Mouse (Mus musculus) lung, postnatal 25 days (tissue): Measurements from ENCODE around the gene Smyd3.

Experiments used
- DNase-seq: peaks from one replicate; pipeline ENCODE4 v3.0.0; 2022; ENCODE audit warnings: low spot score

Smyd3 gene

GRCm38 (mm10) chr1:179218061-179218460, 299.8 kb downstream of the Smyd3 start:
- no peak for DNase-seq

DNA sequence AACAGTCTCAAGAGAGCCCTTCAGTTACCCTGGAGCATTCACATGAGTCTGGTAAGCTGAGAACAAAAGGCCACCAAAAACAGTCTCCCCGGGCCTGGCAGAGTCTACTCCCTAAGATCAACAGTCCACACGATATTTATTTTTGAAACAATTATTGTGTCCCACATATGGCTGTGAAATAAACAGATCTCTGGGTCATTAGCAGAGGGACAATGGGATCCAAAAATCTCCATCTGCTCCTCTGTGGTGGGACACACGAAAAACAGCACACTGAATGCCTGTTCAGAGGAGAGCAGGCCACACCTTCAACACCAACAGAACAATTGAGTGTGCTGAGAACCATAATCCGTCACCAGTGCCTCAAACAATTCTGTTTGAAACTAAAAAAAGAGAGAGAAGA, 300.8 kb downstream of the Smyd3 start:
- DNase-seq, result no peak

DNA sequence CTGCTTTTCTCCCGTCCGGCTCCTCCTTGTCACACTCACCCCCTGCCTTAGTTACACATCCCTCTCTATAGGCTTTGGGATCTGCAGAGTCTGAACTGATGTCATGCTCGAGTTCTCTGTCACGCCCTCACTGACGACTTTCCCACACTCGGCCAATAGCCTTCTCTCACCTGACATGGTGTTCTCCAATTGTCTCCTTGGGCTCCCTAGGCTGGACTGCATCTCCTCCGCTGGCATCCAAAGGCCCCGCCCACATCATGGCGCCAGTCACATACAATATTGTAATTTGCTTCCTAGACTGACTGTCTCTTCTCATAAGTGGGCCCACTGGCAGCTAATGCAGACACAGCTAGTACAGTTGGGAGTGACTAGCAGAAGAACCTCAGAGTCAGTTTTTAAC, 304.5 kb downstream of the Smyd3 start:
- DNase-seq, result no peak

DNA sequence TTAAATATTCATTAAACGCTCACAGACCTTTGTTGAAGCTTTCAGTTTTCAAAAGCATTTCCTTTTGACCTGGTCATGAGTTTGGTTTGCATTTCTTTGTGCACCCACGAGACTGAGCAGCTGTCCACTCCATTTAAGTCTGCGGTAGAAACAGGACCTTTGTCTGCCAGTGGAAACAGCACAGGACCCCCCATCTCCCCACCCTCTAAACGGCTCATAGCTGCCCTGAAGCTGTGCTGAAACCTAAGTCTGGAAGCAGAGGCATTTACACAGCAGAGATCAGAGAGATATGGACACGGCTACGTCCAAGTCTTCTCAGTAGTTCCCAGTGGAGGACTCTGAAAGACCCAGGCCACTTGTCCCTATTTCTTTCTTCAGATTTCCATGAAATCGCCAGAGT, 305.5 kb downstream of the Smyd3 start:
- DNase-seq, result no peak

GRCm38 (mm10) chr1:179211313-179211712, 306.5 kb downstream of the Smyd3 start:
- DNase-seq, result no peak

DNA sequence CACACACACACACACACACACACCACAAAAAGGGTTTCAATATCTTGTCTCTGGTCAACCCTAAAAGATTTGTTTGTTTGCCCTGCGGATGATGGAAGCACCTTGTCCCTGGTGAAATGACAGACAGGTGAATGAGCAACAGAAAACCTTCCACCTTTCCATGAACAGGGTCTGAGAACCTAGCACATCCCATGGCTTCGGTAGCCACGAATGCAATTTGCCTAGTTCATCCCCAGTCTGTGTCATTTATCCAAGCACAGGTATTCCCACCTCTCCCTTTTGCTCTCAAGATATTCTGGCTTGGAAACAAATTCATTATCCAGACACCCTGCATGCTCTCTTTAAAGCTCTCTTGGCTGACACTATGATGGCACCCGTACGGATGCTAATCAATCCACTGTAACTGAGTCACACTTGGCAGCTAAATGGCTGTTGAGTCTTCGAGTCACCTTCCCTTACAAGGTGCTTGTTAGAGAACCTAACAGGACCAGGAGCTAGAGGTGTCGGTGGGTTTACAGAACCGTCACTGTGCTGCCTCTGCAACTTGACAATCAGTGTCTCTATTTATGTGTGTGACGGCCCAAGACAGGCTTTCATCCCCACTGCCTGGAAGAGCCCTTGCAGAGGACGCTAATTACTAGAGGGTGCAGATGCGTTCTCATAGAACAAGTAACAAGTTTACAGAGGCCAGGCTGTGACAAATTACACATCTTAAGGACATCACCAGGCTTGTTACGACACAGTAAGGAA, 309.8 kb downstream of the Smyd3 start:
- no peak for DNase-seq

DNA sequence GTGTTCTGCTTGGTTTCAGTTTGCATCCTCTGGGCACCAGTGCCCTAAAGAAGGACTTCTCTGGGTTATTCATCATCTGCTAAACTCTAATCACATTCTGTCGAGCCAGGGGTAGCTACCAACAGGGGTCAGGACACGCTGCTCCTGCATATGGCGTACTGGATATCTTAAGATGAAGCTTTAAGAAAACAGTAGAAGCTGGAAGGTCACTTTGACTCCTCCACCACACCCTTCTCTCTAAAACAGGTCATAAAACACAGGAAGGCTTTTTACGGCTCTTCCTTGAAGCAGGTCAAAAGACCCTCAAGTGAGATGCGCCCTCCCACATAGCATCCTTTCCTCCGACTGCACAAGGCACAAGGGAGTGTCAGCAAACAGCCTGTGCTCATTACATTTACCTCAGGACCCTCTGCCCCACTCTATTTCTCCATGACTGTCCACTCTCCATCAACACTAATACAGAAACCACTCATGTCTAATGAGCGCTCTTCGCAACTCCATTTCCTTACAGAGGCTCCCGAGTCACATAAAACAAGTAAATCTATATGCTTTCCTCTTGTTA, 310.6 kb downstream of the Smyd3 start:
- DNase-seq, result no peak

DNA sequence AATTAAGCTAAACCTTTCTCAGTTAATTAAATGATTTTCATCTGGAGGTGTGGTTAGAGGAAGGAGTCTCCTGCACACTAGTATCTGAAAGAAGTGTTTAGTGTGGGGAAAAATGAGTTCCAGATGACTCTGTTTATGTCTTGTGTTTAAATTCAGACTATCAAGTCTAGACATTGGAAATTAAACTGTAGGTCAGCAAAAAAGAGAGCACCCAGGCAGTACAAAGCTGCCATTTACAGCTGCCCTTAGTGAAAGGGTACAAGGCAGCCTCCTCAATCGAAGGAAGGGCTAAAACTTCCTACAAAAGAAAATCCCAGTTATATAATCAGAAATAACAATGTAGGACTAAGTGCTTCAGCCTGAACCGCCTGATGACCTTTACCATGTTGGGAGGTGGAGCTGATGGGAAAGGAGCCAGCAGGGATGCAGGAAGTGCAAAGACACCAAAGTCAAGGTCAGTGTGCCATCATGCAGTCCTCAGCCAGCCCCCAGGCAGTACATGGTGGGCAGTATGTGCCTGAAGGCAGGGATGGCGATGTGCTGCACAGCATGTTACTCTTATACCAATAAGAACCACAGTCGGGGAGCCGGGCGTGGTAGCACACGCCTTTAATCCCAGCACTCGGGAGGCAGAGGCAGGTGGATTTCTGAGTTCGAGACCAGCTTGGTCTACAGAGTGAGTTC, 319.2 kb downstream of the Smyd3 start:
- no peak for DNase-seq

GRCm38 (mm10) chr1:179197821-179198516, 319.9 kb downstream of the Smyd3 start:
- DNase-seq, result no peak

DNA sequence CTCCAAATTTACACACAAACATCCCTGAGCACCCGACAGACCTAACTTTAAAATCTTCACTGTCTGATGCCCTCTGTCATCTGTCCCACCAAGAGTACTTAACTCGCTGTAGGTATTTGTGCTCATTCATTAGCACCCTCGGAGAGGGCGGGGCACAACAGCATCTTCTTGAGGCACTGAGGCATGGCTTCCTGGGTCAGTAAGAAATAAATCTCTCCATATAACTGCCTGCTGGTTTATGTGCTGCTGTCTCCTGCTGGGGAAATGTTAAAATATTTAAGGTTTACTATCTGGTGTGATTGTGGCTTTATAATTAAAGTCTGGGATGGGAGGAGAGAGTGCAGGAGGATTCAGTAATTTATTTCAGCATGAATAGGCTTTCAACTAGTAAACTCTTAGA, 320.7 kb downstream of the Smyd3 start:
- no peak for DNase-seq

DNA sequence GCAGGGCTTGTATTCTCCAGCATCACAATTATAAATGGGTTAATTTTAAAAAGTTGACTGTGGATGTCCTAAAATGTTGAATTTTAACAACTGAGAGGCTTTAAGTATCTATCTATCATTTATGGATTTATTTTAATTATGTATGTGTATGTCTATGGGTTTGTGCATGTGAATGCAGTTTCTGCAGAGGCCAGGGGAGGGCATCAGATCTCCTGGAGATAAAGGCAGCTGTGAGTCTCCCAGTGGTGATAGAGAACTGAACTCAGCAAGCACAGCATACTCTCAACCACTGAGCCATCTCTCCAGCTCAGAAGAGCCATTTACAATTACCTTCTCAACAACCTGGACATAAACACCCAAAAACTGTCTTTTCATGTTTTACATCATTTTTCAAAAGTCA, 321.4 kb downstream of the Smyd3 start:
- no peak for DNase-seq

DNA sequence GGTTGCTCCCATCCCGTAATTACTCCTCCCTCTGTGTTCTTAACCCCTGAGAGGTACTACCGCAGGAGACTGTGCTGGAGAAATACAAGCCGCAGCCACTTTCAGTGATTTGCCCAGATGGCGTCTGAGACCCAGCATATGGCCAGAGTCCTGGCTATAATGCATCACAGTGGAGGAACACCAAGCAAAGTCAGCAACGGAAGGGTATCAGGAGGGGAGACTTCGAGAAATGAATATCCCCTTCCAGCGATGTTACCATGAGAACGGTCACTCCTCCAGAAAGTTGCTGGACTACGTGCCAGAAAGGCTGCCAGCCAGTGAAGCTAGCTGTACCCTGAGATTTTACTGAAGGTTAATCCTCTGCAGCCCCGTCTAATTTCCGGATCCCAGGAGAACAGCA, 325.1 kb downstream of the Smyd3 start:
- no peak for DNase-seq

DNA sequence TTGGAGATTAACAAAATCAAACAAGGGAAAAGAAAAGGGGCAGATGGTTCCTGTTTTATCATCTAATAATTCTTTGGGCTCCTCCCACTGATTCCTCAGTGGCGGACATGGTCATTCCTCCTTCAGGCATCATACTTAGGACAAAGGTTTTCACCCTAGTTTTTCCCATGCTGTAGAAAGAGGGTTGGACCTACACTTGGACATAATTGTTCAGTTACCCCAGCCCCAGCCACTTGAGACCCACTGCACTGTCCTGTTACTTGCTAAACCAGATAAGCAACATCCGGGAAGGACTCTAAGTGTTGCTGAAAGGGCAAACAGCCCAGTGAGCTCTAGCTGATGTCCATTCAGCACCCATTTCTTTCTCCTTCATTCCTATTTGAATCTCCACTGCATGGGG, 327.0 kb downstream of the Smyd3 start:
- no peak for DNase-seq

- DNase-seq, result no peak
Observed at GRCm38 (mm10) chr1:179187171-179187570, 330.7 kb downstream of the Smyd3 start.

DNA sequence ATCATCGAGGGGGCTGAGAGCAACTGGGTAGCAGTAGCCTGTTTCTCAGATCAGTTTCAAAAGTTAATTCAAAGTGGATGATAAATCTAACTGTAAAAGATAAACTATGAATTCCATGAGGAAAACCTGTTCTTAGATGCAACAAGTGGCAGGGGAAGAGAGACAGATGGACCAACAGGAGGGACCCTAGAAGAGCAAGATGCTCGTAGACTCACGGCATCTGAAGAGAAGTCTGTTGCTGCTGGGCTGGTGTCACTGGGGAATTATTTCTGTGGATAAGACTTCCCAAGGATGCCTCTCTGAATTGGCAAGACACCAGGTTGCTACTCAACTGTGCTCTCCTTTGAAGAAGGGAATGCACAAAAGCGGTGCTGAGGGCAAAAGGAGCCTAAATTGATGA, 333.2 kb downstream of the Smyd3 start:
- no peak for DNase-seq

- DNase-seq, result no peak
Observed at GRCm38 (mm10) chr1:179183499-179183898, 334.3 kb downstream of the Smyd3 start.

DNA sequence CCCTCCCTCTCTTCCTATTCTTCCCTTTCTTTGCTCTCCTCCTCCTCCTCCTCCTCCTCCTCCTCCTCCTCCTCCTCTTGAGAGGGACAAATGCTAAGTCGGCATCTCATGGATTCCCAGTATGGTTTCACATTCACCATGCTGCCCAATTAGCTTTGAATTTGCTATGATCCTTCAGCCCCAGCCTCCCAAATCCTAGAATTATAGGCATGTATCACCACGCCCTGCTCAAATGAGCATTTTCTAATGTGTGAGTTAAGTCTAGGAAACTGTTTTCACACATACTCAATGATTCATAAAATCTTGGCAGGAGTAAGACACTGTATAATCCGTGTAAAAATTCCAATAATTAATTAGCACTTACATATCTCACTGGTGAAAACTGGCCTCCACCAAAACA, 337.3 kb downstream of the Smyd3 start:
- DNase-seq, result no peak

- DNase-seq, result no peak
Observed at GRCm38 (mm10) chr1:179176861-179177658, 340.8 kb downstream of the Smyd3 start.

DNA sequence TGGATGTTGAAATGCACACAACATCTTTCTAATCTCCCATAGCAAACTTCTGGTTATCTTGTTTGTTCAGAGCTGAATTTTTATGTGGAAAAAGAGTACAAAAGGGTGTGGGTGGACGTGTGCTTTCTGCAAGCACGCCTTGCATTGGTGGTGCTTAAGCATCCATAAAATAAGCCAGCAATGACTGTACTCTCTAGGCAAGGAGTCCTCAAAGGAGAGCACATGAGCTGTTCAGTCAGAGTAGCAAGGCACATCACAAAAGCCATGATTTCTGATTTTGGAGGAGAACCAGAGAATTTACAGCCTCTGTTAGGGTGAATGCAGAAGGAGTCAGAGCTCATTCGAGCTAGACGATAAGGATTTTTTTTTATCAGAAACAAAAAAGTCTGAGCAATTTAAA, 343.6 kb downstream of the Smyd3 start:
- DNase-seq, result no peak

GRCm38 (mm10) chr1:179170555-179170954, 347.3 kb downstream of the Smyd3 start:
- DNase-seq, result no peak

GRCm38 (mm10) chr1:179169749-179170148, 348.1 kb downstream of the Smyd3 start:
- DNase-seq, result no peak

- DNase-seq, result no peak
Observed at GRCm38 (mm10) chr1:179169161-179169560, 348.7 kb downstream of the Smyd3 start.
